Mouse (Mus musculus) embryo, embryonic 11 days (tissue): ENCODE measurements at regions not wholly inside any gene's neighbourhood (a gene's known extent, or its start where the extent isn't known, plus 50 kb on each side); places are given as distances from the start of the nearest gene placed in this dataset.
"Not testable (repeated sequence)": the region's sequence is repeated elsewhere in the genome, so short reads cannot be mapped to it uniquely, and the experiment has no call there.

Source experiments
- DNase-seq: peaks from one replicate; pipeline ENCODE4 v3.0.0-alpha.2; 2015

GRCm38 (mm10) chr17:84844950-84845349 is 54.4 kb upstream of the Lrpprc start:
- DNase-seq = no peak

- DNase-seq = no peak
Measured at GRCm38 (mm10) chr17:84846141-84846540, 55.6 kb upstream of the Lrpprc start.

- DNase-seq = no peak
Measured at GRCm38 (mm10) chr17:84848385-84849030, 57.9 kb upstream of the Lrpprc start.

GRCm38 (mm10) chr17:84849031-84849405 is 58.4 kb upstream of the Lrpprc start:
- no peak for DNase-seq

- no peak for DNase-seq
Measured at GRCm38 (mm10) chr17:84850464-84850863, 59.9 kb upstream of the Lrpprc start.

GRCm38 (mm10) chr17:84850893-84851292 is 60.3 kb upstream of the Lrpprc start:
- no peak for DNase-seq

GRCm38 (mm10) chr17:84856971-84857370 is 66.4 kb upstream of the Lrpprc start:
- no peak for DNase-seq

GRCm38 (mm10) chr17:84858830-84859229 is 68.2 kb upstream of the Lrpprc start:
- DNase-seq = peak; percentile 40

GRCm38 (mm10) chr17:84859916-84860315 is 69.3 kb upstream of the Lrpprc start:
- no peak for DNase-seq

GRCm38 (mm10) chr17:84860835-84861234 is 70.2 kb upstream of the Lrpprc start:
- DNase-seq = no peak

GRCm38 (mm10) chr17:84864231-84864630 is 73.6 kb upstream of the Lrpprc start:
- not testable (repeated sequence) for DNase-seq

GRCm38 (mm10) chr17:84865158-84865557 is 74.6 kb upstream of the Lrpprc start:
- no peak for DNase-seq

GRCm38 (mm10) chr17:84865566-84865965 is 75.0 kb upstream of the Lrpprc start:
- DNase-seq = no peak

GRCm38 (mm10) chr17:84869074-84869722 is 78.6 kb upstream of the Lrpprc start:
- no peak for DNase-seq

GRCm38 (mm10) chr17:84873554-84873953 is 83.0 kb upstream of the Lrpprc start:
- DNase-seq = no peak

- DNase-seq = no peak
Measured at GRCm38 (mm10) chr17:84874494-84874893, 82.0 kb upstream of the Ppm1b start.

GRCm38 (mm10) chr17:84875031-84875430 is 81.5 kb upstream of the Ppm1b start:
- DNase-seq = no peak

GRCm38 (mm10) chr17:84876037-84876436 is 80.5 kb upstream of the Ppm1b start:
- DNase-seq = no peak

- DNase-seq = no peak
Measured at GRCm38 (mm10) chr17:84877176-84877863, 79.2 kb upstream of the Ppm1b start.

GRCm38 (mm10) chr17:84877864-84878224 is 78.7 kb upstream of the Ppm1b start:
- peak; percentile 79 for DNase-seq

- DNase-seq = no peak
Measured at GRCm38 (mm10) chr17:84878316-84878715, 78.2 kb upstream of the Ppm1b start.

- DNase-seq = no peak
Measured at GRCm38 (mm10) chr17:84879146-84879545, 77.4 kb upstream of the Ppm1b start.

- no peak for DNase-seq
Measured at GRCm38 (mm10) chr17:84880946-84881345, 75.6 kb upstream of the Ppm1b start.

- DNase-seq = no peak
Measured at GRCm38 (mm10) chr17:84888525-84888924, 68.0 kb upstream of the Ppm1b start.
